Mouse (Mus musculus) limb, embryonic 14.5 days (tissue): ENCODE results near the gene Vdr. TPM values are rescaled to one million over a fixed set of nuclear protein-coding genes. Genes with fewer than 3 reads are reported as not detected.

Experiments
- ATAC-seq: fragments of 200-750 bp; cut with Nextera tagmentation; 2 replicates; pipeline ENCODE4 v1.8.0; 2017; ENCODE audit warnings: low read depth, moderate number of reproducible peaks, moderate TSS enrichment; ENCODE audit not compliant: low FRiP score
- DNase-seq: peaks from one replicate; pipeline ENCODE4 v3.0.0-alpha.2; 2015; ENCODE audit warnings: low spot score
- H3K27ac ChIP-seq: fragments of 300-500 bp; sonication (generic); replicated peaks from 2 replicates; pipeline ENCODE4 v1.5.1; 2014; ENCODE audit warnings: low read depth, mild to moderate bottlenecking, low read length, moderate library complexity, mixed read lengths
- H3K27me3 ChIP-seq: fragments of 300-500 bp; sonication (generic); 2 replicates; pipeline ENCODE4 v1.6.1; 2014; ENCODE audit warnings: low read length, mixed read lengths; ENCODE audit not compliant: control insufficient read depth, insufficient read depth
- H3K36me3 ChIP-seq: fragments of 300-500 bp; sonication (generic); 2 replicates; pipeline ENCODE4 v1.6.1; 2014; ENCODE audit warnings: mild to moderate bottlenecking, low read length, moderate library complexity, mixed read lengths; ENCODE audit not compliant: control insufficient read depth, insufficient read depth
- H3K4me1 ChIP-seq: fragments of 300-500 bp; sonication (generic); 2 replicates; pipeline ENCODE4 v1.6.1; 2014; ENCODE audit warnings: antibody characterized with exemption, low read length, mixed read lengths; ENCODE audit not compliant: control insufficient read depth, insufficient read depth
- H3K4me2 ChIP-seq: fragments of 300-500 bp; sonication (generic); replicated peaks from 2 replicates; pipeline ENCODE4 v1.6.1; 2014; ENCODE audit warnings: low read depth, mild to moderate bottlenecking, low read length, moderate library complexity; ENCODE audit not compliant: severe bottlenecking
- H3K4me3 ChIP-seq: fragments of 300-500 bp; sonication (generic); replicated peaks from 2 replicates; pipeline ENCODE4 v1.5.1; 2014; ENCODE audit warnings: low read length
- H3K9ac ChIP-seq: fragments of 300-500 bp; sonication (generic); 2 replicates; pipeline ENCODE4 v1.6.1; 2014; ENCODE audit warnings: mild to moderate bottlenecking, low read depth, low read length, moderate library complexity; ENCODE audit not compliant: severe bottlenecking
- H3K9me3 ChIP-seq: fragments of 300-500 bp; sonication (generic); 2 replicates; pipeline ENCODE4 v1.6.1; 2016; ENCODE audit warnings: low read length; ENCODE audit not compliant: control insufficient read depth
- POLR2A ChIP-seq: fragments of 200-500 bp; IDR thresholded peaks from 2 replicates; pipeline ENCODE4 v1.8.0; 2012; ENCODE audit warnings: inconsistent platforms, mild to moderate bottlenecking, moderate library complexity, borderline replicate concordance; ENCODE audit not compliant: insufficient read depth, insufficient read length; ENCODE audit errors: extremely low read depth
- WGBS: fragments of 180-500 bp; shearing (Covaris S2); extraction: QIAGEN DNeasy Blood & Tissue Kit; methylation state at CpG from one replicate; pipeline ENCODE4 v1.1.7; 2014; 5-methylcytosine and 5-hydroxymethylcytosine counted together
- polyA plus RNA-seq, 2 experiments: library from polyadenylated mRNA; depleted of rRNA in 1 of 2; stranded (reverse) in 1 of 2; unstranded in 1 of 2; fragments of >200 nt; fragmentation: Nextera tagmentation in 1 of 2; extraction: Ambion mirVana in 1 of 2; gene quantifications; 2 replicates each; pipeline versions ENCODE4 v1.2.1 to v1.2.3; 2012 to 2014

Gene Vdr
- polyA plus RNA-seq (2012; rRNA removed) (3.4 and 4.0 TPM in 2 replicates), polyA plus RNA-seq (2014; fragmentation: Nextera tagmentation; extraction: Ambion mirVana) (1.9 and 2.0 TPM in 2 replicates)

GRCm38 (mm10) chr15:97910530-97910929 is at the start of gene Vdr:
Vdr (minus strand) TSS chr15:97910630.
- no peak for ATAC-seq
- H3K27ac ChIP-seq, result no peak within 1 kb of the TSS
- no peaks in the 10 kb centered on the region for H3K36me3 ChIP-seq
- H3K9me3 ChIP-seq, result no peaks in the 10 kb centered on the region
- no peak within 1 kb of the TSS for H3K4me3 ChIP-seq
- DNase-seq, result no peak
- WGBS, result 95% methylated on average over 2 of the region's 2 CpGs
- H3K4me2 ChIP-seq, result no peak within 1 kb of the TSS
- TF ChIP-seq POLR2A, result no peak
- H3K27me3 ChIP-seq, result peaks cover 11% of the 10 kb centered on the region; the same call in 1 of the 2 replicates
- H3K4me1 ChIP-seq, result peaks cover 8% of the 10 kb centered on the region; the same call in 1 of the 2 replicates
- no peak within 1 kb of the TSS for H3K9ac ChIP-seq

GRCm38 (mm10) chr15:97956416-97956815 is 46.0 kb upstream of the Vdr start:
- no peak overlapping the region for H3K27ac ChIP-seq
- DNase-seq, result no peak
- no peaks in the 10 kb centered on the region for H3K27me3 ChIP-seq
- 40% methylated on average over 11 of the region's 11 CpGs for WGBS
- H3K36me3 ChIP-seq, result no peaks in the 10 kb centered on the region
- TF ChIP-seq POLR2A, result no peak
- no peaks in the 10 kb centered on the region for H3K9me3 ChIP-seq
- peaks cover 4% of the 10 kb centered on the region; the same call in 1 of the 2 replicates for H3K4me1 ChIP-seq
- no peak overlapping the region for H3K4me2 ChIP-seq
- H3K4me3 ChIP-seq, result no peak overlapping the region
- ATAC-seq, result no peak
- peak overlapping the region; percentile 5; the same call in 1 of the 2 replicates for H3K9ac ChIP-seq

GRCm38 (mm10) chr15:97955742-97956141 is 45.3 kb upstream of the Vdr start:
- DNase-seq (no peak), ATAC-seq (no peak)
- Histone ChIP-seq H3K9ac (peak overlapping the region; percentile 5; the same call in 1 of the 2 replicates), H3K9me3 (no peaks in the 10 kb centered on the region), H3K36me3 (no peaks in the 10 kb centered on the region), H3K27me3 (no peaks in the 10 kb centered on the region), H3K27ac (no peak overlapping the region), H3K4me1 (peaks cover 4% of the 10 kb centered on the region; the same call in 1 of the 2 replicates), H3K4me2 (no peak overlapping the region), H3K4me3 (no peak overlapping the region)
- 30% methylated on average over 4 of the region's 4 CpGs for WGBS
- no peak for TF ChIP-seq POLR2A

GRCm38 (mm10) chr15:97955286-97955685 is 44.9 kb upstream of the Vdr start:
- Histone ChIP-seq H3K27me3 (no peaks in the 10 kb centered on the region), H3K4me2 (no peak overlapping the region), H3K9ac (no peak overlapping the region), H3K9me3 (no peaks in the 10 kb centered on the region), H3K4me3 (no peak overlapping the region), H3K4me1 (peaks cover 4% of the 10 kb centered on the region; the same call in 1 of the 2 replicates), H3K36me3 (no peaks in the 10 kb centered on the region), H3K27ac (no peak overlapping the region)
- TF ChIP-seq POLR2A, result no peak
- WGBS, result 46% methylated on average over 1 of the region's 1 CpGs
- ATAC-seq (no peak), DNase-seq (no peak)

- no peaks in the 10 kb centered on the region for H3K27me3 ChIP-seq
- 84% methylated on average over 8 of the region's 8 CpGs for WGBS
- H3K36me3 ChIP-seq, result no peaks in the 10 kb centered on the region
- H3K4me1 ChIP-seq, result peaks cover 4% of the 10 kb centered on the region; the same call in 1 of the 2 replicates
- no peak overlapping the region for H3K4me2 ChIP-seq
- TF ChIP-seq POLR2A, result no peak
- DNase-seq (no peak), ATAC-seq (no peak)
- H3K4me3 ChIP-seq, result no peak overlapping the region
- no peak overlapping the region; the same call in 1 of the 2 replicates for H3K9ac ChIP-seq
- no peak overlapping the region for H3K27ac ChIP-seq
- H3K9me3 ChIP-seq, result no peaks in the 10 kb centered on the region
Measured at GRCm38 (mm10) chr15:97954671-97955070, 44.2 kb upstream of the Vdr start.
